Mouse (Mus musculus) layer of hippocampus, adult 18-20 months (tissue): ENCODE data around the gene Thra. TPM values are rescaled to one million over a fixed set of nuclear protein-coding genes. Genes with fewer than 3 reads are reported as not detected.

ENCODE experiments used
- DNase-seq, 2 experiments: peaks; one replicate each; pipeline ENCODE4 v3.0.0; 2022; ENCODE audit warnings: low spot score in 2 of 2
- total RNA-seq, 2 experiments: library from RNA; stranded (reverse); gene quantifications; 2 replicates each; pipeline ENCODE4 v1.2.3; 2021

Thra gene
- total RNA-seq, 2 experiments from 2014 or later: 1,110 to 1,111 TPM

DNA sequence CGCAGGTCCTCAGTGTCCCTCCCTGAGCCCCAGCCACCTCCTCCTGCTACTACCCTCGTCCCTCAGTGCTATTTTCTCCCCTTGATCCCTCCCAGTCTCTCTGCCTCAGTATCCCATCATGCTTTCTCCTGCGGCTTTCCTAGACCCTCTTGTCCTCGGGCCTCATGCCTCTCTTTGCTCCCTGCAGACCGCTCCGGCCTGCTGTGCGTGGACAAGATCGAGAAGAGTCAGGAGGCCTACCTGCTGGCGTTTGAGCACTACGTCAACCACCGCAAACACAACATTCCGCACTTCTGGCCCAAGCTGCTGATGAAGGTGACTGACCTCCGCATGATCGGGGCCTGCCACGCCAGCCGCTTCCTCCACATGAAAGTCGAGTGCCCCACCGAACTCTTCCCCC, 23.7 kb downstream of the Thra start:
- no peak for DNase-seq

DNA sequence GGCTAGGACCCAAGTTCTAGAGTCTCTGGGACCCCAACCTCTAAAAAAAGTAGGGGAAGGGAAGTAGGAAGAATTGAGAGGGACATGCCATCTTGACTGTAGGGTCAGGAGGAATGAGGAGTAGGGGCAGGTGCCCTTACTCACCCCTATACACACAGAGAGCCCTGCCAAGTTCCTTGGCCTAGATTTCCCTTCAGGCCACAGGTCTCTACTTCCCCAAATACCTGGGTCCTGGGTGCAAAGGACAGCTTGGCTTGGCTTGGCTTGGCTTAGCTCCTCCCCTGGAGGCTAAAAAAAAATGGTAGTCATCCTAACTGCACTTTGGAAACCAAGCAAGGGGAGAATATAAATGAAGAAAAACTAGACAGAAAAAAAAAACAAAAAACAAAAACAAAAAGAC, 24.3 kb downstream of the Thra start:
- no peak for DNase-seq

DNA sequence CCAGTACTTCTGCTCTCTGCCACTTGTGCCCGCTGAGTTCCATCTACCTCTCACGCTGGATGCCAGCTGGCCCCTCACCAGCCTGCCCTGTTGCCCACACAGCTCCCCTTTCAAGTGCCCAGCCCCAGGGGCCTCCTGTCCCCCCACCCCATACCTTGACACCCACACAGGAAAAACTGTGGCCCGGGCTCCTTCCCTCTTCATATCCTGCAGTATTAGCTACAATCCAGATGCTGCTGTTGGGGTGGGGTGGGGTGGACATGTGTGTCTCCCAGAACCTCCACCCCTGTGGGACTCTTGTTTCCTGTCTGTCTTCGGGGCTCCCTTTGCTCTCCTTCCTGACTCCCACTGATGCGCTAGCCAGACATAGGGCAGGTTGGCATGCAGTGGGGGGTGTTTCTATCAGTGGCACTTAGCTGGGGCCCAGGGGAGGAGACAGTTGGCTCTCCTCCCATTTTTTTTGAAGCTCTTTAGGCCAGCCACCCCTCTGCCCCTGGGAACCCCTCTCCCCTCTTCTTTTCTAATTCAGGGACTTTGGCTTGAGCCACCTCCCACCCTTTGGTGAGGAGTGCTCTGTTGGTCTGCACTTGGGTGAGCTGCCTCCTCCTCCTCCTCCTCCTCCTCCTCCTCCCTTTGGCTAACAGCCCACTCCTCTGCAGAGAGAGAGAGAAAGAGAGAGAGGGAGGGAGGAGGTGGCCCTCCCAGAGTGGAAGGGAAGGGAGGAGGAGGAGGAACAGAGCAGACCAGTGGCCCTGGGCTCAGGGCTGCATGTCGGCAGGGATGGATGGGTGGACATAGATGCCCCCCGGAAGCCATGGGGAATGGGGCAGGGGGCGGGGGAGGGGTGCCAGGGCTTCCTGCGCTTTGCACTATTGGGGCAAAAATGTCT, 25.2 kb downstream of the Thra start:
- no peak for DNase-seq

DNA sequence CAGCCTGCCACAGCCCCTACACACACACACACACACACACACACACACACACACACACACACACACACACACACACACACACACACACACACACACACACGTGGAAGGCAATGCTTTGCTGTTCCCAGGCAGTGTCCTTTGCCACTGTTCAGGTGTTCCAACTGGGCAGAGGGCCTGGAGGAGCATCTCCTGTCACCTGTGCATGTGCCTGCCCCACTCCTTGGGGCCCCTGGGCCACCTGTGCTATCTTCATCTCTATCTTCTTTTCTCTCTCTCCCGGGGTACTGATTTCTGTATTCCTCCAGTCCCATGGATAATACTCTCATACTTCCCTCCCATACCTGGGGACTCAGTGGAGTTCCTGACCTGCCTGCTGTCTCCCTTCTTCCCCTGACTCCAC, 25.9 kb downstream of the Thra start:
- no peak for DNase-seq

DNA sequence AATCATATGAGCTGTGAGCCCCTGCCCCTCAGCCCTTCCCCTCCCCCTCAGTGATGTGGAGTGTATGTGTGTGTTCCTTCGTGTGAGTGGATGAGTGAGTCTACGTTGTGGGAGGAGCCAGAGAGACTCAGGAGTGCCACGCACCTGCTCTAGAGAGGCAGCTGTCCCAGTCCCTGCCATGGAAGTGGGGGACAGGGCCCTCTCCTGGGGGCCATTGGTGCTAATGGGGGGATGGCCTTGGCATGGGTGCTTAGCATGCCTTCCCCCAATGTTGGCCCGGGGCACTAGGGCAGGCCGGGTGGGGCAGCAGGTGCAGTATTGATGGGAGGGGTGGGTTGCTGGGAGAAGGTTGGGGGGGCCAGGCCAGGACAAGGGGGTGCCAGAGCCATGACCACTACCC, 26.4 kb downstream of the Thra start:
- DNase-seq: no peak

DNA sequence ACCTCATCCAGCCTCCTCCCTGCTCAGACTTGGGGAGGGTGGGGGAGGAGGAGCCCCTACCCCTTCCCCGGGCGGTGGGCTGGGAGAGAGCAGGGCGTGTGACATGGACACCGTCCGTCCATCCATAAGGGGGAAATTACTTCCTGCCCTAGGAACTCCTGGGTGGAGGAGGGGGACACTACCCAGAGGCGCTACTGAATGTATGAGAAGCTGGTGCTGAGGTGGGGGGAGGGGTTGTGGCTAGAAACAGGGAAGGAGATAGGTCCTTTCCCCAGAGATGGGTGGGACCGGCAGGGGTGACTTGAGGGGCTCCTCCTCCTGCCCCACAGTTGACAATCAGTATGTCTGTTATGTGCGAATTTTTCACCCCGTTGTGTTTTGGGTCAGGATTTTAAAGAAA, 26.8 kb downstream of the Thra start:
- DNase-seq: peak in 1 of 2 experiments; percentile 60

DNA sequence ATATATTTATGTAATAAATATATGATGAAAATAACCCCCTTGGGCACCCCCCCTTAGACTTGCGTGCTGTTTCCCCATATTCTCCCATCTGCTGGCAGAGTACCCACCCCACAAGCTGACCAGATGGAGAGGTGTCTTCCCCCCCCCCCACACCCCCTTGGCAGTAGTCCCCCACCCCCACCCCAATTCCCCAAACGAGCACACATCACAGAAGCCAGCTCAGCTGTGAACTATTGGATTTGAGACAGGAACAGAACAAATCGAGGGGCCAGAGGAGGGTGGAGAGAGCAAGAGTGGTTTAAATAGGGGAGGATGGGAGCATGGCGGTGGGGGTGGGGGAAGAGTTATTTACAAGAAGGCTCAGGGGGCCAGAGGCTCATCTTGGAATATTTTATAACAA, 27.3 kb downstream of the Thra start:
- peak in 1 of 2 experiments; percentile 41 for DNase-seq

DNA sequence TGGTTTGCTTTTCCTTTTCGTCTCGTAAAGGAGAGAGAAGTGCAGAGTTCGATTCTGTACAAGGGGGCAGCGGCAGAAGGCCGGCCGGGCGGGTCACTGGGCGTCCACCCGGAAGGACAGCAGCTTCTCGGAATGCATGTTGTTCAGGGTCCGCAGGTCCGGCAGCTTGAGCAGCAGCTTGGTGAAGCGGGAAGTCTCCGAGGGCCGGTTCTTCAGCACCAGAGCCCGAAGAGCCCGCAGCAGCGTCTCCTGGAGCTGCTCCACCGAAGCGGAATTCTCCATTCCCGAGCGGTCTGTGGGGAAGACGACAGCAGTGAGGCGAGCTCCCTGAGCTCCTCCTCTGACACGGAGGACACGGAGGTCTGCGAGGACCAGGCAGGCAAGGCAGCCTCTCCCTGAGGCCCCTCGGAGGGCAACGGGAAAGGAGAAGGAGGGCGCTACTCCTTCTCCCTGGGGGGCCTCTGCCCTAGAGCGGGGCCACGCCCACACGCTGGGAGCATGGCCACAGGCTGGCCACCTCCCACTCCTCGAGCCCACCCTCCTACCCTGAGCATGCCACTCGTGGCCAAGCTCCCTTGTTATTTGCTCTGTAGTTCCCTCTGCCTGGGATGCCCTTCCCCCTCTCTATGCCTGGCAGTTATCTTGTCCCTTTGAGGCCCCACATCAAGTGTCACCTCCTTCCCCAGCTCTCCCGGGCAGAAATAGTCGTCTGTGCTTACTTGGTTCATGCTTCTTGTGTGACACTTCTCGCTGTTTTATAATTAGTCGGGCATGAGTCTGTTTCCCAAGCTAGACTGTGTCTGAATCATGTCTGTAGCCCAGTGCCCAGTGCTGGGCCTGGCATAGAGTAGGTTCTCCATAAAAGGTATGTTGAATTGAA, 27.9 kb downstream of the Thra start:
- peak in 1 of 2 experiments; percentile 41 for DNase-seq

DNA sequence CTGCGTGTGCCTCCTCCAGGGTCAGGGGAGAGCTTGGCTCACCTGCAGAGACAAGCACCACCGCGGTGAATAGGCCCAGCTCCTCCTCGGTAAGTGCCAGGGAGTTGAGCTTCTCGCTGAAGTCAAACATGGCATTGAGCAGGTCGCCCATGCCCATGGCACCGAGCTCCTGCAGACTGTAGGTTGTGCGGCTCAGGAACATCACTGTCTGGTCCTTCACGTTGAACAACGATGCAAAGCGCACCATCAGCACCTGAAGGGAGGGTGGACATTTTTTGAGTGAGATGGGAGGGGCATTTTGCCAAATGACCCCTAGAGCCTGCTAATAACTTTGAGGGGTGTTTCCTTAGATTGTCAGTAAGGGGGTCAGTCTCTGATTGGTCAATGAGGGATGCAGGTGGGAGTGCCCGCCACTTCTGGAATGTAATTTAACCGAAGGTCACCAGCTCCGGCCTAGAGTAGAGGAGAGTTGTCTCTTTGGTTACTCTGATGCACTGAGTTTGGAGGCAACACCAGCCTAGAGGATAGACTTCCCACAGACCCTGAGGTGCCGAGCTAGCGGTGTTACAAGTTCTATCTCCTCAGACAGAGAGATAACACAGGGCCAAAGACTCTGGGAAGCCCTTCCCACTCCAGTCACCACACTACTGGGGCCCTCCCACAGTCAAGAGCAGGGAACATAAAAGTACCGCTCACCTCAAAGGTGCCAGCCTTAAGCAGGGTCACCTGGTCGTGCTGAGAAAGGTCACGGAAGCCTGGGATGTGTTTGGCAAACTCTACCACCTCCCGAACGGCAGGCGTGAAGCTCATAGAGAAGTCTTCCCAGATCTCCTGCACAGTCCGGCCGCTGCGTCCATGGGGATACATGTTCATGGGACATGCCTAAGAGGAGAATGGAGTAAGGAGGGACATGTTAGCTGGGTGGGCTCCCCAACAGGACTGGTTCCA, 28.8 kb downstream of the Thra start:
- peak in 1 of 2 experiments; percentile 43 for DNase-seq

DNA sequence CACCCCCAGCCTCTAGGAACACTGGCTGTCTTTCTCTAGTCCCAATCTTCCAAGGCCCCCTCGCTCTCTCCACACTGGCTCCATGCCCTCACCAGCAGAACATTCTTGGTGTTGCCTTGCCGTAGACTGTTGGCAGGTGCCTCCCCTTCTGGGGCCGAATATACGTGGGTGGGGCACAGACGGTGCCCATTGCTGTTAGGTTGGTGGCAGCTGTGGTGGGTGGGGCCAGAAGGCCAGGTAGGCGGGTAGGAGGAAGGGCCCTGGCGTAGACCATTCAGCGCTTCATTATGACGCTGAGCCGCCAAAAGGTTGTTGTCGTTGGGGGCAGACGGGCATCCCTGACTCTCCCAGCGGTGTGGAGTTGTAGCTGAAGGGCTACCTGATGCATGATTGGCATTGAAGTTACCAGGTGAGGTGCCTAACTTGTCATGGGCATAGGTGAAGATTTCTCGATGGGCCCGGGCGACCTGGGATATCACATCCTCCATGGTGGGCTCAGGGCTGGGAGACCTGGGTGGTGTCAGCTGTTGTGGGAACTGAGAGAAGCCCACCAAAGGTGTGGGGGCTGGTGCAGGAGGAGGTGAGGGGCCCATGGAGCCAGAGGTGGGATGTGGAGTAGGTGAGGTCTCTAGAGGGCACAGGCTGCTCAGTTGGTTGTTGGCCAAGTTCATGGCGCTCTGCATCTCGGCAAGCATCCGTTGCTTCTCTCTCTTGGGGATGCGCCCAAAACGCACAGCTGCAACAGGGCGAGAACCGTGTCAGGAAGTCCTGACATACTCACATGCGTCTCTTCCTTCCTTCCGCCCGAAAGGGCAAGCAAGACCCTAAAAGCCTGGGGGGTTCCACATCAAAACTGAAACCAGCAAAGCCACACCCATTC, 29.9 kb downstream of the Thra start:
- DNase-seq: peak in 1 of 2 experiments; percentile 82

DNA sequence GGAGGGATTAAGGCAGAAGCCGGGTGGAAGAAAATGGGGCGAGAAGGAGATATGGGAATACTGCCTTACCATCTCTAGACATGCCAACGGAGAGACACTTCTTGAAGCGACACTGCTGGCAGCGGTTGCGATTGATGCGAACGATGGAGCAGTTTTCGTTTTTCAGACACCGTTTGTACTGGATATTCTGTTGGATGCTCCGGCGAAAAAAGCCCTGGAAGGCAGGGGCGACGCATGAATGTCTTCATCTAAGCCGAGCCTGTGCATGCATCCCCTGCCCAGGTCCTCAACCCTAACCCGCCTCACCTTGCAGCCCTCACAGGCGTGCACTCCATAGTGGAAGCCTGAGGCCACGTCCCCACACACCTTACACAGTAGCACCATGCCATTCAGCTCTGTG, 30.7 kb downstream of the Thra start:
- peak in 1 of 2 experiments; percentile 47 for DNase-seq

DNA sequence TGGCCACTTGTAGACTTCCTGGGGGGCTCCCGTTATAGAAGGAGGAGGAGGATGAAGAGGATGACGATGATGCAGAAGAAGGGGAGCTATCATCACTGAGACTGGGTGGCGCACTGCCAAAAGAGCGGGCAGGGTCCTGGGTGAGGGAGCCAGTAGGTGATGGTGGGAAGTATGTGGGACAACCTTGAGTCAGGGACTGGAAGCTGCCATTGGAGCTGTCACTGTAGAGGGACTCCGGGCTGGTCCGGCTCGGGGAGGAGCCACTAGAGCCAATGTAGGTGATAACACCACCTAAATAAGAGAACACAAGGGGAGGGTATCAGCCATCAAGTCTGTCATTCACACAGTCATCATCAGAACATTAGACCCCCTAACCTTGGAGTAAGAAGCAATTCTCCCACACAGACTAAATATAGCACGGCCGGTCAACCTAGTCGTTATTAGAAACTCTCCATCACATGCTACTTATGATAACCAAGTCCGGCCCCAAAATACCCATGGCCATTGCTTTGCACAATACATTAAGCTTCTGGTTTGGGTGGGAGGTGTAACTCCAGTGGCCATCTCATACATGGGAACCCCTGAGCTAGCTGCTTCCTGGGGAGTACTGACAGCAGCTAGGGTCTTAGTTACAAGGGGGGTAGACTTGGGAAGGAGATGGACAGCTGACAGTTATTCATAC, 31.5 kb downstream of the Thra start:
- peak in 1 of 2 experiments; percentile 43 for DNase-seq

DNA sequence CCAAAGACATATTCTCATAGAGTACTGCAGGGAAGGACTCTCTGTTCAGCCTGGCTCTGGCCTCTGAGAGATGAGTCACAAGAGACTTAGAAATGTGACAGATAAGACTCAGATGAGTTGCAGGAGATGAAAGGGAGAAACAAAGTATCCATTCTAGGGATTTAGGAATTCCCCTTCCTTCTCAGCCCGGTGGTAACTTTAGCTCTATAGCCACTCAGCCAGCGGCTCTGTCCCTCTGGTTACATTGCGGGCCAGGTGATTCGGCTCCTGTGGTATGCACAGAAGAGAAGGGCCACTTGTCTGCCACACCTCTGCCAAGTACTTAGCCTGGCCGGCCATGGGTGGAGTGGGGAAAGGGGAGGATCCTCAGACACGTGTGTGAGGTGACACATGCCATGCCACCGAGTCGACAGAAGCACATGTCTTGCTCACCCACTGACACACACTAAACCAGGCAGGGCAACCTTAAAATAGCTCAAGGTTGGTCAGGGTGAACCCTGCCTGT, 32.3 kb downstream of the Thra start:
- peak in 1 of 2 experiments; percentile 53 for DNase-seq

DNA sequence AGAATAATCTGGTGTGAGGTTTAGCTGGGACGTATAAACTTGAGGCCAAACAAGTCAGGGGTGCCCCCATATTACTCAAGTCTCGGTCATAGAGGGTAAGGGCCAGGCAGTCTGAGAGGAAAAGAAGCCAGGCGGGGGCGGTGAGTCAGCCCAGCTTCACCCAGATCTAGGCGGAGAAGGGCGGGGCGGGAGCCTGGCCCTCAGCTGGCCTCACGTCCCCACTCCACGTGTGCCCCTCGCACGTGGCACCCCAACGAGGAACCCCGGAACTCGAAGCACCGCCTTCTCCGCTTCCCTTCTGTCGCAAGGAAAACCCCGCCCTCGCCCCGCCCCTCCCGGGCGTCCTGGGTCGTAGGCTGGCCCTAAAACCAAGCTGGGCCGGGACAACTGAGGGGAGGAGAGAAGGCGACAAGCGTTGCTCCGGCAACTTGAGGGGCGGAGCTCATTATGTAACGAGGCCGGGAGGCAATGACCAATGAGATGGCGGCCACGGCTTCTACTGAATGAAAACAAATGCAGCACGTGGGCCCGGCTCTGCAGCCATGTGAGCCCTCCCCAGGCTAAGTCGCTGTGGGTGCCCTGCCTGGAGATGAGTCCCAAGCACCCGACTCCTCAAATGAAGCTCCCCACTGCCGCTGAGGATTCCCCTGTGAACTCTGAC, 33.3 kb downstream of the Thra start:
- DNase-seq: peak; percentile 99 to 100

DNA sequence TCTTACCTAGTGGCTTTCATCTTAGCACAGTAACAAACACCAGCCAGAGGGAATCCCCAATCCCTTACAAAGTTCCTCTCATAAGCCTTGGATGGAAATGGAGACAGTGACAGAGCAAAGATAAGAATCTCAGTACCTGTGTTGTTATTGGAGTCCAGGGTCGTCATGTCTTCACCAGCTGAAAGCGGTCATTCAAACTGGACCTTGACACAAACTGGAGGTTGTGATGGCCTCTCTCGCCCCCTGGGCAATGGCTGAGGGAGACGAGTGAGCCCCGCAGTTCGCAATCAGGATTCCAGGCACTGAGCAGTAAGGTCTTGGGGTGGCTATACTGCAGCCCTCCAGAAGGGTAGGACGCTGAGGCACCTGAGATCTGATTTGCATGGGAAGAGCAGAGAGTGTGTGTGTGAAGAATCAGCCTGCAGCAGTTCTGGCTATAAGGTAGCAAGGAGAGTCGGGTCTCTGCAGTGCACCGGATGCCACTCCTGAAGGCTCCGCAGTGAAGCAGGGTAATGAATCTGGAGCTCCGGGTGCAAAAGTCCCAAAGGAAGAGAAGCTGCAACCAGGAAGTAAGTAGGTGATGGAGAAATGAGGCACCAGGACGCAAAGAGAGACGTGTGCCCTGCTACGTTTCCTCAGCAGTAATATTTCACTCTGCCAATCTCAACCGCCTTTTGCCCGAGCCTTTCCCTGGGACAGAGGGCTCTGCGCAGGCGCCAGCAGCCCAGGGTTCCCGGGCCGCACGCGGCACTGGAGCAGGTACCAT, 34.3 kb downstream of the Thra start, which contains the start of gene Nr1d1:
Gene Nr1d1, minus strand, starts transcription at position 752 of the 766 bp plus-strand sequence.
- DNase-seq: no peak

DNA sequence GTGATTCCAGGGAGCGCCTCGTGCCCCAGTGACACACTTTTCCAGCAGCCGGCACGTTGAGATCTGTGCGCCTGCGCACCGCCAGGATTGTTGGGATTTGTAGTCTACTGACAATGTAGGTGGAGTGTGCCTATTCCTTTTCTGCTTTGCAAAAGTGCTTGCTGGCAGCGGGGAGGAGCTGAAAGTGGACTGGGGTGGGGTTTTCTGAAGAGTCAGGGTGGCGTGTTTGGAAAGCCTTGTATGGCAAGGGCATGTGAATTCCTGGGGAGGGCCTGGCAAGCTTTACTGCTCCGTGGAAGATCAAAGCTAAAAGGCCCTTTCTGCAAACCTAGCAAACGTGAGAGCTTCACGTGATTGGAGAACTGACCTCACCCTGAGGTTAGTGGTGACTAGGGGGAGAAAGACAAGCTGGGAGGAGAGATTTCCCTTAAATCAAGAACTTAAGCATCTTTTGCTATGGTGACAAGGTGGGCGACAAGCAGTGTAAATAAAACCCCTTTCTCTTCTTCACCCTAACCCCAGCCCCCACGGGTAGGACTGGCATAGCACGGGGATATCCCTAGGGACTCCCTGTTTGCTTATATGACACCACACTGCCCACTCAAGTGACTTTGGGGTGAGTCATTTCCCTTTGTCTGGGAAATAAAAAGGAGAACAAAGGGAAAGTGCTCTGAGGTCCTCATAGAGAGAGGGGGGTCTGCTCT, 35.1 kb downstream of the Thra start:
- DNase-seq: peak; percentile 100
